8 mouse cellular contexts compared by ENCODE assay signal in the genomic region with DNA sequence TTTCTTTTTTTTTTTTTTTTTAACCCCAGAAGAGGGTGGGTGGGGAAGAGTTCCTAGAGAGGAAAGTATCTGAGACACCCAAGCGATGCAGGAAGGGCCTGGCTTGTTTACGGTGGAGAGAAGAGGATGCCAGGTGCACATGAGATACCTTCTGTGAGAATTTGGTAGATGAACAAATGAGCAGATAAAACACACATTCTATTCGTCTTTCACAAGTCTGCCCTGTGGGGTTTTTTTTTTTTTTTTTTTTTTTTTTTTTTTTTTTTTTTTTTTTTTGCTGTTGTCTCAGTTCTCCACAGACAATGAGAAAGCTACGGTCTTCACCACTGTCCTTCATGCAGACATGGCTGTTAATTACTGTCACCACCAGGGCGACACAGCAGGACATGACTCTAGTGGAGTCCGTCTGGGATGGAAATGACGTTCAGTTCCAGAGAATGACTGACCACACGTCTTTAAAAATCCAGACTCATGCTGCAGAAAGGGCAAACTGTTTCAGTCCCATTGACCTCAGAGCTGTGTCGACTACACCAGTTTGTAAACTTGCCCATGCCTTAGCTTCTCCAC.
DNase-seq lines count a peak whose midpoint lies in the region; ATAC-seq lines count a peak whose summit lies in the region.

No protein-coding gene starts in this region.

- H3K4me3 ChIP-seq in kidney, embryonic 15.5 days (replicated peaks): peak overlapping the region; percentile 39
- no peak overlapping the region for H3K4me3 ChIP-seq in embryonic facial prominence, embryonic 11.5 days (ENCODE audit: low read depth, low read length)
- peak overlapping the region; percentile 37; the same call in 1 of the 2 replicates for H3K4me3 ChIP-seq in intestine, embryonic 14.5 days (ENCODE audit: low read depth, low read length)
- peak overlapping the region; percentile 31 for H3K4me3 ChIP-seq in neural tube, embryonic 13.5 days

- H3K4me1 ChIP-seq in kidney, embryonic 15.5 days: peaks cover 4% of the 10 kb centered on the region; the same call in 1 of the 2 replicates
- H3K4me1 ChIP-seq in embryonic facial prominence, embryonic 11.5 days (ENCODE audit: control insufficient read depth, insufficient read depth, low read length): no peaks in the 10 kb centered on the region
- H3K4me1 ChIP-seq in intestine, embryonic 14.5 days (replicated peaks; ENCODE audit: control insufficient read depth, insufficient read depth, low read length): 0 out of 2 replicates have a peak, but pooled peaks cover 3% of the 10 kb centered on the region
- H3K4me1 ChIP-seq in neural tube, embryonic 13.5 days (replicated peaks): peaks cover 21% of the 10 kb centered on the region

- no peak for DNase-seq in kidney, postnatal 25 days
- no peak for DNase-seq in embryonic facial prominence, embryonic 11.5 days (ENCODE audit: low spot score)
- DNase-seq in intestine, embryonic 14.5 days (ENCODE audit: low spot score): no peak
- no peak for DNase-seq in frontal cortex, postnatal 36 days (ENCODE audit: low spot score in 2 of 2)
- no peak for DNase-seq in layer of hippocampus, adult 9-10 months (ENCODE audit: low spot score)

- no peak overlapping the region for H3K9ac ChIP-seq in kidney, embryonic 15.5 days
- H3K9ac ChIP-seq in embryonic facial prominence, embryonic 11.5 days (replicated peaks; ENCODE audit: low read length): no peak overlapping the region
- H3K9ac ChIP-seq in intestine, embryonic 14.5 days (ENCODE audit: low read length): no peak overlapping the region
- 0 out of 2 replicates have a peak overlapping the region, but pooled peaks have one; percentile 23 for H3K9ac ChIP-seq in neural tube, embryonic 13.5 days

- no peak overlapping the region for H3K27ac ChIP-seq in kidney, embryonic 15.5 days
- no peak overlapping the region for H3K27ac ChIP-seq in embryonic facial prominence, embryonic 11.5 days (replicated peaks; ENCODE audit: low read depth, low read length)
- H3K27ac ChIP-seq in intestine, embryonic 14.5 days (ENCODE audit: low read depth): no peak overlapping the region
- H3K27ac ChIP-seq in neural tube, embryonic 13.5 days (replicated peaks): no peak overlapping the region

- WGBS in kidney, embryonic 15.5 days: 19% methylated on average over 9 of the region's 9 CpGs
- WGBS in embryonic facial prominence, embryonic 11.5 days: 15% methylated on average over 9 of the region's 9 CpGs
- WGBS in intestine, embryonic 14.5 days: 34% methylated on average over 9 of the region's 9 CpGs
- WGBS in neural tube, embryonic 13.5 days: 6% methylated on average over 9 of the region's 9 CpGs

- H3K4me2 ChIP-seq in kidney, embryonic 15.5 days: peak overlapping the region; percentile 62
- peak overlapping the region; percentile 29 for H3K4me2 ChIP-seq in embryonic facial prominence, embryonic 11.5 days (ENCODE audit: low read depth, low read length)
- H3K4me2 ChIP-seq in intestine, embryonic 14.5 days (ENCODE audit: low read length): peak overlapping the region; percentile 65
- H3K4me2 ChIP-seq in neural tube, embryonic 13.5 days: peak overlapping the region; percentile 58

- ATAC-seq in kidney, embryonic 15.5 days (replicated peaks; ENCODE audit: low FRiP score): no peak
- no peak for ATAC-seq in embryonic facial prominence, embryonic 11.5 days (replicated peaks; ENCODE audit: insufficient number of reproducible peaks, low FRiP score, low TSS enrichment, low read depth)
- no peak; the same call in 1 of the 2 replicates for ATAC-seq in intestine, embryonic 14.5 days (replicated peaks; ENCODE audit: low FRiP score, low TSS enrichment, low read depth)
- ATAC-seq in neural tube, embryonic 13.5 days (ENCODE audit: low read depth): no peak
- ATAC-seq in activated CD4-positive, CD25-positive, alpha-beta regulatory T cell, adult 4 months: no peak

- H3K36me3 ChIP-seq in kidney, embryonic 15.5 days: no peaks in the 10 kb centered on the region
- no peaks in the 10 kb centered on the region for H3K36me3 ChIP-seq in embryonic facial prominence, embryonic 11.5 days (replicated peaks; ENCODE audit: control insufficient read depth, insufficient read depth, low read depth, low read length)
- no peaks in the 10 kb centered on the region for H3K36me3 ChIP-seq in intestine, embryonic 14.5 days (ENCODE audit: control insufficient read depth, insufficient read depth, low read length)
- no peaks in the 10 kb centered on the region for H3K36me3 ChIP-seq in neural tube, embryonic 13.5 days

- H3K9me3 ChIP-seq in kidney, embryonic 15.5 days (replicated peaks): no peaks in the 10 kb centered on the region
- no peaks in the 10 kb centered on the region for H3K9me3 ChIP-seq in embryonic facial prominence, embryonic 11.5 days (replicated peaks; ENCODE audit: control insufficient read depth, low read length)
- no peaks in the 10 kb centered on the region for H3K9me3 ChIP-seq in intestine, embryonic 14.5 days (ENCODE audit: control insufficient read depth, low read length)
- no peaks in the 10 kb centered on the region for H3K9me3 ChIP-seq in neural tube, embryonic 13.5 days

- H3K27me3 ChIP-seq in kidney, embryonic 15.5 days: peaks cover 37% of the 10 kb centered on the region
- no peaks in the 10 kb centered on the region for H3K27me3 ChIP-seq in embryonic facial prominence, embryonic 11.5 days (ENCODE audit: control insufficient read depth, insufficient read depth, low read length)
- H3K27me3 ChIP-seq in intestine, embryonic 14.5 days (replicated peaks; ENCODE audit: control insufficient read depth, insufficient read depth, low read length): 0 out of 2 replicates have a peak, but pooled peaks cover 2% of the 10 kb centered on the region
- peaks cover 35% of the 10 kb centered on the region for H3K27me3 ChIP-seq in neural tube, embryonic 13.5 days
